Mouse (Mus musculus) heart, adult 2 months (tissue): ENCODE data around the gene Atg16l2. TPM values are rescaled to one million over a fixed set of nuclear protein-coding genes. Genes with fewer than 3 reads are reported as not detected.

Source experiments
- DNase-seq, 2 experiments: peaks; one replicate each; pipeline ENCODE4 v3.0.0; 2021
- H3K27ac ChIP-seq: fragments of 200-600 bp; 2 replicates; pipeline ENCODE4 v1.8.1; 2022
- H3K27me3 ChIP-seq: fragments of 200-500 bp; 2 replicates; pipeline ENCODE4 v1.6.1; 2012; ENCODE audit warnings: mild to moderate bottlenecking, low read length, inconsistent platforms, mixed read lengths; ENCODE audit not compliant: control insufficient read depth, insufficient read depth
- H3K36me3 ChIP-seq: fragments of 200-500 bp; 2 replicates; pipeline ENCODE4 v1.6.1; 2012; ENCODE audit warnings: low read length, inconsistent platforms; ENCODE audit not compliant: control insufficient read depth, insufficient read depth
- H3K4me1 ChIP-seq: fragments of 200-500 bp; 2 replicates; pipeline ENCODE4 v1.6.1; 2011; ENCODE audit warnings: low read length; ENCODE audit not compliant: control insufficient read depth, insufficient read depth
- H3K4me3 ChIP-seq: fragments of 200-600 bp; 2 replicates; pipeline ENCODE4 v1.8.1; 2022
- H3K79me2 ChIP-seq: fragments of 200-500 bp; replicated peaks from 2 replicates; pipeline ENCODE4 v1.6.1; 2012; ENCODE audit warnings: mild to moderate bottlenecking, inconsistent platforms, low read length, moderate library complexity, mixed read lengths; ENCODE audit not compliant: control insufficient read depth, insufficient read depth
- H3K9ac ChIP-seq: fragments of 200-500 bp; 2 replicates; pipeline ENCODE4 v1.6.1; 2012; ENCODE audit warnings: low read depth, mild to moderate bottlenecking, control low read depth, inconsistent platforms, low read length, mixed read lengths
- CTCF ChIP-seq: fragments of 200-600 bp; IDR thresholded peaks from 2 replicates; pipeline ENCODE4 v1.8.1; 2022; ENCODE audit warnings: antibody characterized with exemption, mild to moderate bottlenecking, moderate library complexity
- EP300 ChIP-seq: fragments of 200-500 bp; IDR thresholded peaks from 2 replicates; pipeline ENCODE4 v1.6.1; 2011; ENCODE audit warnings: low read depth, low read length, control low read depth; ENCODE audit not compliant: insufficient read depth
- POLR2A ChIP-seq: fragments of 200-500 bp; IDR thresholded peaks from 2 replicates; pipeline ENCODE4 v1.6.1; 2011; ENCODE audit warnings: mild to moderate bottlenecking, low read depth, low read length, control low read depth; ENCODE audit not compliant: insufficient read depth
- whole genome bisulfite sequencing: fragments of 180-500 bp; shearing (Covaris S2); methylation state at CpG from one replicate; pipeline ENCODE4 v1.1.7; 2018; 5-methylcytosine and 5-hydroxymethylcytosine counted together
- intact Hi-C: fragments of 180-260 bp; cut with DNase I; formaldehyde crosslinking; loops from one replicate; pipeline ENCODE4 v1.15.1; 2025
- polyA plus RNA-seq: library from polyadenylated mRNA; depleted of rRNA; stranded (reverse); fragments of >200 nt; gene quantifications from 2 replicates; pipeline ENCODE4 v1.2.3, GENCODE M21; 2012
- total RNA-seq, 2 experiments: library from RNA; stranded (reverse); gene quantifications; 2 replicates each; pipeline ENCODE4 v1.2.3; 2021

Gene Atg16l2
- total and polyA plus RNA-seq, 3 experiments: 7.8 to 22.8 (median 8.9) TPM

- TF ChIP-seq POLR2A (no peak), CTCF (no peak), EP300 (no peak)
- Histone ChIP-seq H3K27me3 (no peaks in the 10 kb centered on the region), H3K27ac (no peak overlapping the region), H3K36me3 (no peaks in the 10 kb centered on the region), H3K4me3 (no peak overlapping the region), H3K4me1 (no peaks in the 10 kb centered on the region), H3K9ac (no peak overlapping the region), H3K79me2 (no peaks in the 10 kb centered on the region)
- no peak for DNase-seq
- 74% methylated on average over 4 of the region's 4 CpGs for WGBS
- intact Hi-C loops: no loop called here
Measured at GRCm38 (mm10) chr7:101293138-101293537, 8.9 kb downstream of the Atg16l2 start.

GRCm38 (mm10) chr7:101292696-101293095 lies 9.4 kb downstream of the Atg16l2 start:
- Histone ChIP-seq H3K4me3 (no peak overlapping the region), H3K27me3 (no peaks in the 10 kb centered on the region), H3K27ac (no peak overlapping the region), H3K36me3 (no peaks in the 10 kb centered on the region), H3K79me2 (no peaks in the 10 kb centered on the region), H3K4me1 (no peaks in the 10 kb centered on the region), H3K9ac (no peak overlapping the region)
- DNase-seq: no peak
- intact Hi-C loops: no loop called here
- 85% methylated on average over 1 of the region's 1 CpGs for WGBS
- no peak for TF ChIP-seq POLR2A
- no peak for TF ChIP-seq CTCF
- no peak for TF ChIP-seq EP300

GRCm38 (mm10) chr7:101292086-101292485 lies 10.0 kb downstream of the Atg16l2 start:
- intact Hi-C loops: no loop called here
- H3K27ac ChIP-seq: no peak overlapping the region
- no peaks in the 10 kb centered on the region for H3K4me1 ChIP-seq
- H3K9ac ChIP-seq: no peak overlapping the region
- no peaks in the 10 kb centered on the region for H3K36me3 ChIP-seq
- H3K4me3 ChIP-seq: no peak overlapping the region
- no peaks in the 10 kb centered on the region for H3K79me2 ChIP-seq
- DNase-seq: no peak
- TF ChIP-seq CTCF: no peak
- no peak for TF ChIP-seq POLR2A
- TF ChIP-seq EP300: no peak
- H3K27me3 ChIP-seq: no peaks in the 10 kb centered on the region
- 89% methylated on average over 4 of the region's 4 CpGs for WGBS

GRCm38 (mm10) chr7:101291641-101292040 lies 10.4 kb downstream of the Atg16l2 start:
- 92% methylated on average over 8 of the region's 8 CpGs for WGBS
- H3K4me1 ChIP-seq: no peaks in the 10 kb centered on the region
- H3K79me2 ChIP-seq: no peaks in the 10 kb centered on the region
- no peak for TF ChIP-seq EP300
- no peak for TF ChIP-seq CTCF
- no peak for TF ChIP-seq POLR2A
- H3K4me3 ChIP-seq: no peak overlapping the region
- intact Hi-C loops: no loop called here
- no peaks in the 10 kb centered on the region for H3K36me3 ChIP-seq
- no peak for DNase-seq
- no peak overlapping the region for H3K27ac ChIP-seq
- H3K9ac ChIP-seq: no peak overlapping the region
- H3K27me3 ChIP-seq: no peaks in the 10 kb centered on the region

- H3K27me3 ChIP-seq: no peaks in the 10 kb centered on the region
- H3K9ac ChIP-seq: no peak overlapping the region
- H3K4me3 ChIP-seq: no peak overlapping the region
- peak in 1 of 2 experiments; percentile 11 for DNase-seq
- no peaks in the 10 kb centered on the region for H3K36me3 ChIP-seq
- no peaks in the 10 kb centered on the region for H3K4me1 ChIP-seq
- no peak for TF ChIP-seq CTCF
- no peak for TF ChIP-seq POLR2A
- no peak for TF ChIP-seq EP300
- H3K79me2 ChIP-seq: no peaks in the 10 kb centered on the region
- WGBS: 89% methylated on average over 5 of the region's 5 CpGs
- no peak overlapping the region for H3K27ac ChIP-seq
- intact Hi-C loops: no loop called here
Measured at GRCm38 (mm10) chr7:101291211-101291610, 10.8 kb downstream of the Atg16l2 start.

- H3K36me3 ChIP-seq: no peaks in the 10 kb centered on the region
- peak in 1 of 2 experiments; percentile 14 for DNase-seq
- no peak overlapping the region for H3K9ac ChIP-seq
- H3K27me3 ChIP-seq: no peaks in the 10 kb centered on the region
- intact Hi-C loops: no loop called here
- H3K4me1 ChIP-seq: no peaks in the 10 kb centered on the region
- TF ChIP-seq CTCF (no peak), POLR2A (no peak), EP300 (no peak)
- H3K4me3 ChIP-seq: no peak overlapping the region
- no peaks in the 10 kb centered on the region for H3K79me2 ChIP-seq
- 92% methylated on average over 10 of the region's 10 CpGs for WGBS
- no peak overlapping the region for H3K27ac ChIP-seq
Measured at GRCm38 (mm10) chr7:101290401-101290800, 11.7 kb downstream of the Atg16l2 start.
